Mouse (Mus musculus) olfactory bulb, adult 2 months (tissue): ENCODE results near the gene Akt1. TPM values are rescaled to one million over a fixed set of nuclear protein-coding genes. Genes with fewer than 3 reads are reported as not detected.
A peak's percentile ranks its signal among the peaks of the same experiment; 100 is the strongest.

Experiments
- H3K27ac ChIP-seq: fragments of 200-500 bp; 2 replicates; pipeline ENCODE4 v1.5.1; 2012; ENCODE audit warnings: low read depth, low read length; ENCODE audit not compliant: insufficient read depth
- H3K4me1 ChIP-seq: fragments of 200-500 bp; 2 replicates; pipeline ENCODE4 v1.6.1; 2012; ENCODE audit warnings: low read length; ENCODE audit not compliant: control insufficient read depth, insufficient read depth
- H3K4me3 ChIP-seq: fragments of 200-500 bp; 2 replicates; pipeline ENCODE4 v1.5.1; 2012; ENCODE audit warnings: mild to moderate bottlenecking, low read depth, low read length, moderate library complexity; ENCODE audit not compliant: insufficient read depth
- CTCF ChIP-seq: fragments of 200-500 bp; IDR thresholded peaks from 2 replicates; pipeline ENCODE4 v1.5.1; 2012; ENCODE audit warnings: low read depth, mild to moderate bottlenecking, low read length, moderate library complexity; ENCODE audit not compliant: insufficient read depth
- POLR2A ChIP-seq: fragments of 200-500 bp; IDR thresholded peaks from 2 replicates; pipeline ENCODE4 v1.6.1; 2012; ENCODE audit warnings: mild to moderate bottlenecking, low read depth, low read length, moderate library complexity; ENCODE audit not compliant: insufficient read depth
- WGBS: fragments of 180-500 bp; shearing (Covaris S2); methylation state at CpG from one replicate; pipeline ENCODE4 v1.1.7; 2018; 5-methylcytosine and 5-hydroxymethylcytosine counted together
- polyA plus RNA-seq: library from polyadenylated mRNA; stranded (reverse); fragments of >200 nt; gene quantifications from 2 replicates; pipeline ENCODE4 v1.2.4, GENCODE M21; 2012; ENCODE audit warnings: low replicate concordance; ENCODE audit not compliant: missing spikeins, insufficient read depth, insufficient read length

Akt1 gene
- polyA plus RNA-seq, 1 experiment, result not detected

DNA sequence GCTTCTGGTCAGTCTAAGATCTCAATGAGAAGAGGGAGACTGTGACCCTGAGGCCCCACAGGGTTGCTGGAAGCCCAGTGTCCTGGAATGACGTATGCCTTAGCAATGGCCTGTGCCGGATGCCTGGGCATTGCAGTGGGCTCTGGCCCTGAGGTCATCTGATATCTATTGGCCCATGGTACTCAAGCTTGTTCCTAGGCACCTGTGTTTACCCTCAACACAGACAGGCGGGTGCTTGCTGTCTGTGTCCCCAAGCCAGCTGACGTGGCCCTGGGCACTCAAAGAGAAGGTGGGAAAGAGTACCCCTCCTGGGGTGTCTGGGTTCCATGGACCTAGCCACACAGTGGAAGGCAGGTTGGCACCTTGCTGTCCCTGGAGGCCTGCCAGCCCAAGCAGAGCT is 49.0 kb downstream of the Akt1 start:
- Histone ChIP-seq H3K4me1 (peaks cover 33% of the 10 kb centered on the region), H3K27ac (no peak overlapping the region), H3K4me3 (no peak overlapping the region)
- WGBS, result 91% methylated on average over 4 of the region's 4 CpGs
- TF ChIP-seq POLR2A (no peak), CTCF (no peak)

- TF ChIP-seq CTCF, result peak; percentile 78; the same call in 1 of the 2 replicates
- no peak for TF ChIP-seq POLR2A
- 22% methylated on average over 2 of the region's 2 CpGs for WGBS
- Histone ChIP-seq H3K4me3 (no peak overlapping the region), H3K4me1 (peaks cover 43% of the 10 kb centered on the region), H3K27ac (no peak overlapping the region)
Measured at GRCm38 (mm10) chr12:112623742-112624141, 50.9 kb downstream of the Akt1 start.

GRCm38 (mm10) chr12:112621900-112622299 is 52.8 kb downstream of the Akt1 start:
- Histone ChIP-seq H3K27ac (no peak overlapping the region), H3K4me3 (no peak overlapping the region), H3K4me1 (peaks cover 55% of the 10 kb centered on the region)
- TF ChIP-seq CTCF (no peak), POLR2A (no peak)
- WGBS, result 83% methylated on average over 3 of the region's 3 CpGs

DNA sequence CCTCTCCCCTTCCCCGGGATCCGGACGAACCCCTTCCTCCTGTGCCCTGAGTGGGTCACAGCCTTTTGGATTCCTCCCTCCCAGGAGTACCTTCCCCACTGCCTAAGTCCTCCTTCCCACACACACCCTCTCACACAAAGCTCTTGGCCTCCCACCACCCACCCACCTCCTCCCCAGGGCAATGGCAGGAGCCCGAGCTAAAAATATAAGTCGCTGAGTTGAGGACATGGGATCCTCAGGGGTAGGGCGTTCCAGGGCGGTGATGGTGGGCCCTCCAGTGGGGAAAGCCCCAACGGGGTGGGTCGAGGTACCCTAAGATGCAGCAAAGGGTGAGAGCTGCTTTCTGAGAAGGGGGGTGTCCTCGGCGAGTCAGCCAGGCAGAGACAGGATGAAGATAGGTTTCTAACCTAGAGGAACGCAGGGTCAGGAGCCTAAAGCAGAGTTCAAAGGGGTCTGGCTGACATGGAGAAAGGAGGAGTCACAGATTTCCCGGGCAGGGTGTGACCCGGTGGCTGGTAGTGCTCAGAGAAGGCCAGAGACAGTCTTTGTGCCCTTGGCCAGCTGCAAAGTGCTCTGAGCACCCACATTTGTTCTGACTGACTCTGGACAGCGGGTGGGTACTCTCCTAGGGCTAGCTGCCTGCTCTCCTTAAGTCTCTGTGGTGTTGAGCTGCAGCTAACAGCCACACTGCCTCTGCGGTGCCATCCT is 54.2 kb downstream of the Akt1 start:
- peak overlapping the region; percentile 62 for H3K4me3 ChIP-seq
- WGBS, result 21% methylated on average over 16 of the region's 16 CpGs
- peak overlapping the region; percentile 63 for H3K27ac ChIP-seq
- no peak for TF ChIP-seq POLR2A
- no peak for TF ChIP-seq CTCF
- peaks cover 59% of the 10 kb centered on the region for H3K4me1 ChIP-seq

- Histone ChIP-seq H3K4me3 (peak within 1 kb of the TSS; percentile 62), H3K27ac (peak within 1 kb of the TSS; percentile 63), H3K4me1 (peaks cover 61% of the 10 kb centered on the region)
- WGBS, result 1% methylated on average over 56 of the region's 56 CpGs
- no peak for TF ChIP-seq CTCF
- TF ChIP-seq POLR2A, result peak; percentile 56
Measured at GRCm38 (mm10) chr12:112619686-112620353, 54.9 kb downstream of the Akt1 start, which contains the start of gene Adssl1. TSS of gene Adssl1 (plus strand) at chr12:112620045.

DNA sequence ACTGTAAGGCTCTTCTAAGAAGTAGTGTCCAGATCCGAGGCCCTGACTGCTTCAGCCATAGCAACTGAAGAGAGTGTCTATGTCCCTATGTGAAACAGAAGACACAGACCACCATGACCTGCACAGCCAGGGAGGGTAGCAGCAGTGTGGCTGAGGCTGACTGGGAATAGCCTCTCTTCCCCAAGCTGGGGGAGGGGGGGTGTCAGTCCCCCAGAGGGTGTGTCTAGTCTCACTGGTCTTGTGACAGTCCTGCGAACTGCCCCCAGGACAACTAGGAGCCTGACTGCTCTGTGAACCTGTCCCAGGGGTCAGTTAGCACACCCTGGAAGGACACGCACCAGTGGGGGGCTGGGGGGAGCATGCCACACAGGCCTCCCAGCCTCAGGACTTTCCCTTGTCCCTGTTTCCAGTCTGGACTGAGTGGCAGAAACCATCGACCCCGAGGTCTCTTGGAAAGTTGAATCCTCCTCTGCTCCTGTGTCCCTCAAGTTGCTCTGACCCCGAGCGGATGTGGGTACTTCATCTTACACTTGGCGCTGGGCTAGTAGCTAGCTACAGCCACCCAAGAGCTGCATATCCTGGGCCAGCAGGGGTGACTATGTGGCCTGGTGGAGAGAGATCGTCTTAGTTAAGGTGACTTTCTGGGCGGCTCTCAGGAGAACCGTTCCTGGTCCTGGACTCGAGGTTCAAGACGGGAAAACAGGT is 55.6 kb downstream of the Akt1 start:
- H3K4me3 ChIP-seq, result peak overlapping the region; percentile 62; the same call in 1 of the 2 replicates
- 55% methylated on average over 13 of the region's 13 CpGs for WGBS
- peaks cover 63% of the 10 kb centered on the region for H3K4me1 ChIP-seq
- H3K27ac ChIP-seq, result peak overlapping the region; percentile 63
- no peak for TF ChIP-seq CTCF
- TF ChIP-seq POLR2A, result no peak

- 10% methylated on average over 8 of the region's 8 CpGs for WGBS
- peak overlapping the region; percentile 69 for H3K27ac ChIP-seq
- 0 out of 2 replicates have a peak, but pooled peaks have one; percentile 40 for TF ChIP-seq CTCF
- TF ChIP-seq POLR2A, result no peak
- peaks cover 62% of the 10 kb centered on the region for H3K4me1 ChIP-seq
- H3K4me3 ChIP-seq, result no peak overlapping the region
Measured at GRCm38 (mm10) chr12:112617898-112618380, 56.7 kb downstream of the Akt1 start.

DNA sequence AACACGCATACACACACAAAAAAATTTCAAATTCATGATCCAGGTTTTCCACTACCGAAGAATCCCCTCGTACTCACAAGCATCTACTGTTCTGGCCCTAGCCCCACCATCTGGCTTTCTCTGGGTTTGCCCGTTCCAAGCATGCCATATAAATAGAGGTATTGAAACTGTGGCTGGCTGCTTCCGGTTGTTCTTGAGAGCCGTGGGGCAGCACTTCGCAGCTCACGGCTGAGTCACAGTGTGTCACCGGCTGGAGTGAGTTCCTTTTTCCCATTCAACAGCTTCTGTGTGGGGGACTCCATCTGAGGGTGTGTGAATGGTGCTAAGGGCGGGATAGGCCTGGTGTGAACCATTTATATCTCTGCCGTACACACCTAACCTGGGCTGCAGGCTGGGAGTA is 57.5 kb downstream of the Akt1 start:
- no peak for TF ChIP-seq POLR2A
- TF ChIP-seq CTCF, result no peak
- Histone ChIP-seq H3K4me3 (no peak overlapping the region), H3K27ac (0 out of 2 replicates have a peak overlapping the region, but pooled peaks have one; percentile 69), H3K4me1 (peaks cover 62% of the 10 kb centered on the region)
- 24% methylated on average over 11 of the region's 11 CpGs for WGBS
